Mouse (Mus musculus): ENCODE data around the gene Fam71f1. TPM values are rescaled to one million over a fixed set of nuclear protein-coding genes. Genes with fewer than 3 reads are reported as not detected.

Fam71f1 gene
- polyA plus RNA-seq, 1 experiment from 2014 or later = not detected

- no peaks in the 10 kb centered on the region for H3K4me1 ChIP-seq (ENCODE audit: control insufficient read depth, insufficient read depth, low read length)
- 66% methylated on average over 14 of the region's 14 CpGs for WGBS
- H3K36me3 ChIP-seq (replicated peaks; ENCODE audit: control insufficient read depth, insufficient read depth, low read depth, low read length) = no peaks in the 10 kb centered on the region
- no peak for ATAC-seq (replicated peaks; ENCODE audit: insufficient number of reproducible peaks, low FRiP score, low TSS enrichment, low read depth)
- H3K27me3 ChIP-seq (ENCODE audit: control insufficient read depth, insufficient read depth, low read length) = no peaks in the 10 kb centered on the region
- no peak for DNase-seq (ENCODE audit: low spot score)
- no peaks in the 10 kb centered on the region for H3K9me3 ChIP-seq (replicated peaks; ENCODE audit: control insufficient read depth, low read length)
- H3K9ac ChIP-seq (replicated peaks; ENCODE audit: low read length) = no peak overlapping the region
- no peak overlapping the region for H3K27ac ChIP-seq (replicated peaks; ENCODE audit: low read depth, low read length)
- H3K4me2 ChIP-seq (ENCODE audit: low read depth, low read length) = no peak overlapping the region
- no peak overlapping the region for H3K4me3 ChIP-seq (ENCODE audit: low read depth, low read length)
Measured at GRCm38 (mm10) chr6:29313690-29314202, 5.2 kb upstream of the Fam71f1 start.

- no peaks in the 10 kb centered on the region for H3K9me3 ChIP-seq (replicated peaks; ENCODE audit: control insufficient read depth, low read length)
- ATAC-seq (replicated peaks; ENCODE audit: insufficient number of reproducible peaks, low FRiP score, low TSS enrichment, low read depth) (no peak), DNase-seq (ENCODE audit: low spot score) (no peak)
- no peak overlapping the region for H3K27ac ChIP-seq (replicated peaks; ENCODE audit: low read depth, low read length)
- no peak overlapping the region for H3K4me2 ChIP-seq (ENCODE audit: low read depth, low read length)
- no peaks in the 10 kb centered on the region for H3K4me1 ChIP-seq (ENCODE audit: control insufficient read depth, insufficient read depth, low read length)
- no peak overlapping the region for H3K9ac ChIP-seq (replicated peaks; ENCODE audit: low read length)
- 77% methylated on average over 2 of the region's 2 CpGs for WGBS
- H3K4me3 ChIP-seq (ENCODE audit: low read depth, low read length) = no peak overlapping the region
- H3K27me3 ChIP-seq (ENCODE audit: control insufficient read depth, insufficient read depth, low read length) = no peaks in the 10 kb centered on the region
- H3K36me3 ChIP-seq (replicated peaks; ENCODE audit: control insufficient read depth, insufficient read depth, low read depth, low read length) = no peaks in the 10 kb centered on the region
Measured at GRCm38 (mm10) chr6:29317286-29317685, 1.7 kb upstream of the Fam71f1 start.

- Histone ChIP-seq H3K9me3 (replicated peaks; ENCODE audit: control insufficient read depth, low read length) (no peaks in the 10 kb centered on the region), H3K4me3 (ENCODE audit: low read depth, low read length) (no peak overlapping the region), H3K27ac (replicated peaks; ENCODE audit: low read depth, low read length) (no peak overlapping the region), H3K9ac (replicated peaks; ENCODE audit: low read length) (no peak overlapping the region), H3K4me2 (ENCODE audit: low read depth, low read length) (no peak overlapping the region), H3K27me3 (ENCODE audit: control insufficient read depth, insufficient read depth, low read length) (no peaks in the 10 kb centered on the region), H3K4me1 (ENCODE audit: control insufficient read depth, insufficient read depth, low read length) (no peaks in the 10 kb centered on the region), H3K36me3 (replicated peaks; ENCODE audit: control insufficient read depth, insufficient read depth, low read depth, low read length) (no peaks in the 10 kb centered on the region)
- DNase-seq (ENCODE audit: low spot score) = no peak
- 64% methylated on average over 3 of the region's 3 CpGs for WGBS
- no peak for ATAC-seq (replicated peaks; ENCODE audit: insufficient number of reproducible peaks, low FRiP score, low TSS enrichment, low read depth)
Measured at GRCm38 (mm10) chr6:29317941-29318340, 999 bp upstream of the Fam71f1 start.

GRCm38 (mm10) chr6:29321586-29321985 is 2.6 kb downstream of the Fam71f1 start:
- 72% methylated on average over 6 of the region's 6 CpGs for WGBS
- DNase-seq (ENCODE audit: low spot score) = no peak

GRCm38 (mm10) chr6:29322147-29322546 is 3.2 kb downstream of the Fam71f1 start:
- Histone ChIP-seq H3K4me2 (ENCODE audit: low read depth, low read length) (no peak overlapping the region), H3K4me1 (ENCODE audit: control insufficient read depth, insufficient read depth, low read length) (no peaks in the 10 kb centered on the region), H3K36me3 (replicated peaks; ENCODE audit: control insufficient read depth, insufficient read depth, low read depth, low read length) (no peaks in the 10 kb centered on the region), H3K27me3 (ENCODE audit: control insufficient read depth, insufficient read depth, low read length) (no peaks in the 10 kb centered on the region), H3K9ac (replicated peaks; ENCODE audit: low read length) (no peak overlapping the region), H3K4me3 (ENCODE audit: low read depth, low read length) (no peak overlapping the region), H3K9me3 (replicated peaks; ENCODE audit: control insufficient read depth, low read length) (no peaks in the 10 kb centered on the region), H3K27ac (replicated peaks; ENCODE audit: low read depth, low read length) (no peak overlapping the region)
- WGBS = 92% methylated on average over 7 of the region's 7 CpGs
- no peak for DNase-seq (ENCODE audit: low spot score)
- no peak for ATAC-seq (replicated peaks; ENCODE audit: insufficient number of reproducible peaks, low FRiP score, low TSS enrichment, low read depth)

More at GRCm38 (mm10) chr6:29321586-29321985, 2.6 kb downstream of the Fam71f1 start:
- no peak for ATAC-seq (replicated peaks; ENCODE audit: insufficient number of reproducible peaks, low FRiP score, low TSS enrichment, low read depth)
- H3K27me3 ChIP-seq (ENCODE audit: control insufficient read depth, insufficient read depth, low read length) = no peaks in the 10 kb centered on the region
- no peak overlapping the region for H3K4me2 ChIP-seq (ENCODE audit: low read depth, low read length)
- H3K9ac ChIP-seq (replicated peaks; ENCODE audit: low read length) = no peak overlapping the region
- no peak overlapping the region for H3K4me3 ChIP-seq (ENCODE audit: low read depth, low read length)
- no peaks in the 10 kb centered on the region for H3K36me3 ChIP-seq (replicated peaks; ENCODE audit: control insufficient read depth, insufficient read depth, low read depth, low read length)
- no peak overlapping the region for H3K27ac ChIP-seq (replicated peaks; ENCODE audit: low read depth, low read length)
- no peaks in the 10 kb centered on the region for H3K9me3 ChIP-seq (replicated peaks; ENCODE audit: control insufficient read depth, low read length)
- no peaks in the 10 kb centered on the region for H3K4me1 ChIP-seq (ENCODE audit: control insufficient read depth, insufficient read depth, low read length)

- DNase-seq (ENCODE audit: low spot score) (no peak), ATAC-seq (replicated peaks; ENCODE audit: insufficient number of reproducible peaks, low FRiP score, low TSS enrichment, low read depth) (no peak)
- Histone ChIP-seq H3K9ac (replicated peaks; ENCODE audit: low read length) (no peak overlapping the region), H3K36me3 (replicated peaks; ENCODE audit: control insufficient read depth, insufficient read depth, low read depth, low read length) (no peaks in the 10 kb centered on the region), H3K4me3 (ENCODE audit: low read depth, low read length) (no peak overlapping the region), H3K4me2 (ENCODE audit: low read depth, low read length) (no peak overlapping the region), H3K27me3 (ENCODE audit: control insufficient read depth, insufficient read depth, low read length) (no peaks in the 10 kb centered on the region), H3K4me1 (ENCODE audit: control insufficient read depth, insufficient read depth, low read length) (no peaks in the 10 kb centered on the region), H3K9me3 (replicated peaks; ENCODE audit: control insufficient read depth, low read length) (no peaks in the 10 kb centered on the region), H3K27ac (replicated peaks; ENCODE audit: low read depth, low read length) (no peak overlapping the region)
- WGBS = 80% methylated on average over 4 of the region's 4 CpGs
Measured at GRCm38 (mm10) chr6:29322735-29323134, 3.8 kb downstream of the Fam71f1 start.

GRCm38 (mm10) chr6:29326961-29327360 is 8.0 kb downstream of the Fam71f1 start:
- H3K27ac ChIP-seq (replicated peaks; ENCODE audit: low read depth, low read length) = no peak overlapping the region
- H3K4me3 ChIP-seq (ENCODE audit: low read depth, low read length) = no peak overlapping the region
- no peak for DNase-seq (ENCODE audit: low spot score)
- H3K4me2 ChIP-seq (ENCODE audit: low read depth, low read length) = no peak overlapping the region
- H3K36me3 ChIP-seq (replicated peaks; ENCODE audit: control insufficient read depth, insufficient read depth, low read depth, low read length) = no peaks in the 10 kb centered on the region
- no peaks in the 10 kb centered on the region for H3K9me3 ChIP-seq (replicated peaks; ENCODE audit: control insufficient read depth, low read length)
- ATAC-seq (replicated peaks; ENCODE audit: insufficient number of reproducible peaks, low FRiP score, low TSS enrichment, low read depth) = no peak
- H3K4me1 ChIP-seq (ENCODE audit: control insufficient read depth, insufficient read depth, low read length) = no peaks in the 10 kb centered on the region
- 88% methylated on average over 9 of the region's 9 CpGs for WGBS
- no peak overlapping the region for H3K9ac ChIP-seq (replicated peaks; ENCODE audit: low read length)
- H3K27me3 ChIP-seq (ENCODE audit: control insufficient read depth, insufficient read depth, low read length) = no peaks in the 10 kb centered on the region

GRCm38 (mm10) chr6:29329514-29329913 is 10.6 kb downstream of the Fam71f1 start:
- Histone ChIP-seq H3K27me3 (ENCODE audit: control insufficient read depth, insufficient read depth, low read length) (no peaks in the 10 kb centered on the region), H3K9me3 (replicated peaks; ENCODE audit: control insufficient read depth, low read length) (no peaks in the 10 kb centered on the region), H3K36me3 (replicated peaks; ENCODE audit: control insufficient read depth, insufficient read depth, low read depth, low read length) (no peaks in the 10 kb centered on the region), H3K27ac (replicated peaks; ENCODE audit: low read depth, low read length) (no peak overlapping the region), H3K4me3 (ENCODE audit: low read depth, low read length) (no peak overlapping the region), H3K9ac (replicated peaks; ENCODE audit: low read length) (no peak overlapping the region), H3K4me1 (ENCODE audit: control insufficient read depth, insufficient read depth, low read length) (no peaks in the 10 kb centered on the region), H3K4me2 (ENCODE audit: low read depth, low read length) (no peak overlapping the region)
- DNase-seq (ENCODE audit: low spot score) (no peak), ATAC-seq (replicated peaks; ENCODE audit: insufficient number of reproducible peaks, low FRiP score, low TSS enrichment, low read depth) (no peak)
- WGBS = 63% methylated on average over 4 of the region's 4 CpGs

Data from embryonic facial prominence, embryonic 11.5 days (tissue).